Mouse (Mus musculus) bone marrow macrophage, adult 2 months (primary cell): ENCODE data around the gene Bpifc. TPM values are rescaled to one million over a fixed set of nuclear protein-coding genes. Genes with fewer than 3 reads are reported as not detected.
"Not testable (repeated sequence)": the region's sequence is repeated elsewhere in the genome, so short reads cannot be mapped to it uniquely, and the experiment has no call there.

Experiments used
- H3K27ac ChIP-seq: 2 replicates; pipeline ENCODE4 v1.5.1; 2012; ENCODE audit warnings: low read depth, low read length; ENCODE audit not compliant: insufficient read depth
- H3K4me1 ChIP-seq: 2 replicates; pipeline ENCODE4 v1.6.1; 2012; ENCODE audit warnings: low read length; ENCODE audit not compliant: control insufficient read depth, insufficient read depth
- H3K4me3 ChIP-seq: 2 replicates; pipeline ENCODE4 v1.5.1; 2012; ENCODE audit warnings: mild to moderate bottlenecking, low read length, moderate library complexity; ENCODE audit not compliant: insufficient read depth
- CTCF ChIP-seq: IDR thresholded peaks from 2 replicates; pipeline ENCODE4 v1.5.1; 2012; ENCODE audit warnings: low read depth, mild to moderate bottlenecking, low read length, moderate library complexity
- POLR2A ChIP-seq: IDR thresholded peaks from 2 replicates; pipeline ENCODE4 v1.6.1; 2012; ENCODE audit warnings: mild to moderate bottlenecking, low read depth, low read length, borderline replicate concordance
- polyA plus RNA-seq: library from polyadenylated mRNA; stranded (reverse); fragments of >200 nt; gene quantifications from 2 replicates; pipeline ENCODE4 v1.2.4, GENCODE M21; 2012; ENCODE audit not compliant: missing spikeins, insufficient read depth, insufficient read length

The Bpifc gene
- polyA plus RNA-seq, 1 experiment = not detected

DNA sequence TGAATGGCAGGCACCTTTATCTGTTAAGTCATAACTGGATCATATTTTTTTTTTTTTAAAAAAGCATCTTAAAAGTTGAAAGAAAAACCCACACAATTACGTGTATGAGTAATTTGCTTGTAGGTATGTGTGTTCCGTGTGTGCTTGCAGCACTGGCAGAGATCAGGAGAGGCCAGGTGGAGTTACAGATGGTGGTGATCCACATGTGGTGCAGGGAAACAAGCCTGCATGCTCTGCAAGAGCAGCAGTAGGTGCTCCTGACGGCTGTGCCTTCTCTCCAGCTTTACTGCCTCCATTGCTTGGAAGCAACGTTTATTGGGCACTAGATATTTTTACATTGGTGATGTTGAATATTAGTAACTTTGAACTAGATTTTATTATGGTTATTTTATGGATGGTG lies 32.0 kb upstream of the Bpifc start:
- Histone ChIP-seq H3K27ac (no peak overlapping the region), H3K4me3 (no peak overlapping the region), H3K4me1 (no peaks in the 10 kb centered on the region)
- TF ChIP-seq POLR2A (no peak), CTCF (no peak)

DNA sequence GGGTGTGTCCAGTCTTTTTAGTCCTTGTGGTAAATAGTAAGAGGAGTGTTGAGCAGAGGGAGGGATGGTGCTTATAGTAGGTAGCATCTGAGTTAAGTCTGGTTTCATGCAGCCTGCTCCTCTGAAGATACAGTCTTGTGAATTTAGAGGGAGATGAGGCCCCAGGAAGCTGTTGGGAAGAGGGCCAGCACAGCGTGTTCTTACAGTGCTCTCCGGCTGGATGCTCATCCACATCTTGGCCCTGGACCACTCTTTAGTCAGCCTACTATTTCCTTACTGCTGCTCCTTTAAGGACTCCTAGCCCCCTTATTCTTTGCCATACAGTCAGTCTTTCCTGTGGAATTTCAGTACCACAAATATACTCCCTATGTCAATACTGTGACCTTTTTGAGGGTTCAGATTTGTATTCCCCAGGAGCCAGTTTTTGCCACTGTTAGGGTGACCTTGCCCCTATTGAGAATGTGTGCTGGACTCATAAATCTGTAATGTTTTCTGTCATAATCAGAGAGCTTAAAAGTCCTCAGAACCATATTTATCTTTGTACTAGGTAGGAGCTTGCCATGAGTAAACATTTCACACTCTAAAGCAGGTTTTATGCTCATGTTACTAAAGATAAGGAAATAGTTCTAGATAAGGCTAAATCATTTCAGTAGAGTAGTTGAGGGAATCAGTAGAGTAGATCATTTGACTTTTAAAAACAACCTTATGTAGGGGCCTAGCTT lies 22.5 kb upstream of the Bpifc start:
- H3K4me1 ChIP-seq = no peaks in the 10 kb centered on the region
- H3K27ac ChIP-seq = no peak overlapping the region
- no peak for TF ChIP-seq POLR2A
- no peak for TF ChIP-seq CTCF
- H3K4me3 ChIP-seq = no peak overlapping the region

DNA sequence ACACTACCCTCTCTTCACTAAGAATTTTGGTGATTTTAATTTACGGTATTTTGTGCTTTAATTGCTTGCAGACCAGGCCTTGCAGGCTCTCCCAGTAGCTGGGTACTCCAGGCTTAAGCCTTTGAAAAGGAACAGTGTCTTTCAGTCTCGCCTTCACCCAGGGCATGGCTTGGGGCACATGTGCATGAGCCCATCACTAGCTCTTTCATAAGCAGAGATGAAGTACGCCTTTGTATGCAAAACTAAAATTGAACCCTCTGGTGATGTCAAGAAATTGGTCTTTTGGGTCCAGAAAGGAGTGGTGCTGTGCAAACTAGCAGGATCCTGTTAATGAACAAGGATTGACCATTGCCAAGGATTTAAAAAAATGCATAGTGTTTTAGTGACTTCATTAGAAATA lies 20.8 kb upstream of the Bpifc start:
- Histone ChIP-seq H3K4me3 (no peak overlapping the region), H3K27ac (no peak overlapping the region), H3K4me1 (no peaks in the 10 kb centered on the region)
- TF ChIP-seq CTCF (no peak), POLR2A (no peak)

DNA sequence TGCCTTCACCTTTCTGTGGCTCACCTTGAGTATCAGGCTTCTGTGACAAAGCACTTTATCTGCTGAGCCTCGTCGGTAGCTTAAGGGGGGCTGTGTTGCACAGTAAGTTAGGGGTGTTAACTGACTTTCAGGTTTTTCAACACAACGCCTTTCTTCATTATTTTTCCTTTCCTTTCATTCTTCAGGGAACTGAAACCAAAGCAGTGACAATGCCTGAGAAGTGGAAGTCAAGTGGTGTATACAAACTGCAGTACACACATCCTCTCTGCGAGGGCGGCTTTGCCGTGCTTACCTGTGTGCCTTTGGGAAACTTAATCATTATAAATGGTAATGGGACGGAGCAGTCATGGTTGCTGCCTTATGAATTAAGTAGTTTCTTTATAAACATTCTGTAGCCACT lies 19.0 kb upstream of the Bpifc start:
- no peak overlapping the region for H3K27ac ChIP-seq
- TF ChIP-seq POLR2A (no peak), CTCF (no peak)
- H3K4me1 ChIP-seq = no peaks in the 10 kb centered on the region
- no peak overlapping the region for H3K4me3 ChIP-seq

DNA sequence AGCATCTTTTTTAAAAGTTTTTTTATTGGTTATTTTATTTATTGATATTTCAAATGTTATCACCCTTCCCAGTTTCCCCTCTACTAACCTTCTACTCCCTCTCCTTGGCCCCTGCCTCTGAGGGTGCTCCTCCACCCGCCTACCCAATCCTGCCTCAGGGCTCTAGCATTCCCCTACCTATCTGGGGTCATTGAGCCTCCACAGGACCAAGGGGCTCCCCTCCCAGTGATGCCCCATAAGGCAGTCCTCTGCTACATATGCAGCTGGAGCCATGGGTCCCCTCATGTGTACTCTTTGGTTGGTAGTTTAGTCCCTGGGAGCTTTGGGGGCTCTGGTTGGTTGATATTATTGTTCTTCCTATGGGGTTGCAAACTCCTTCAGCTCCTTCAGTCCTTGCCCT lies 15.1 kb upstream of the Bpifc start:
- H3K4me1 ChIP-seq, H3K27ac ChIP-seq, H3K4me3 ChIP-seq: not testable (repeated sequence)

DNA sequence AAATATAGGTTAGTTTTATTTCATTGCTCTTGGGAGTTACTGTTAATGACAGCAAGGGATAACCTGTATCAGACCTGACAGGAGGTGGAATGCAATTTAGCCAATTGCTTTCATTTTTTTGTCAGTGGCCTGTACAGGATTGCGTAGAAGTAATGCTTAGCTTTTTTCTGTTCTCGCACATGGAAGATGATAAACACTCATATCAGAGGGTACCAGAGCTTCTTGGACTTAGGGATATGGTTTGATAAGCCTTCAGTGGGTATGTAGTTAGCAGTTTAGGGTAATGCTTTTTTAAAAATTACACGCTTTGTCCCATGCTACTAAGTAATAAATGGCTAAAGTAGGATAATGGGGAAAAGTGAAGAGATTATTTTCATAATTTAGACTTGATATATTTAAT lies 14.7 kb upstream of the Bpifc start:
- no peak overlapping the region for H3K4me3 ChIP-seq
- no peak for TF ChIP-seq CTCF
- no peak for TF ChIP-seq POLR2A
- no peak overlapping the region for H3K27ac ChIP-seq
- peaks cover 3% of the 10 kb centered on the region; the same call in 1 of the 2 replicates for H3K4me1 ChIP-seq

DNA sequence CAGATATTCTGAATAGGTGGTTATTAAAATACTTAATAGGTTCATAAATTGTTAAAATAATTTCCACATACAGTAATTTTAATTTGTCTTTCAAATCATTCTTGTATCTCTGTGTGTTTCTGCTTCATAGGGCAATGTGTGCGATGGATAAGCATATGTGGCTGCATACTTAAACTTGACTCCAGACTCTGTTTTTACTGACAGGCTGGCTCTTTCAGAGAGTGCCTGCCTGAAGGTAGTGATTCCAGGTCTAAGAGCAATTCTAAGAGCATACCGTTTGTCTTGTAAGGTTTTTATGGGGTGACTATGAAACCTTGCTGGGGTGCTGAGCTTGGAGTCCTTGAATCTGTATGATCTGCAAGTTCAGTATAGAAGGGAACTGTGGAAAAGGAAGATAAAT lies 14.2 kb upstream of the Bpifc start:
- peaks cover 3% of the 10 kb centered on the region; the same call in 1 of the 2 replicates for H3K4me1 ChIP-seq
- H3K27ac ChIP-seq = no peak overlapping the region
- TF ChIP-seq CTCF (no peak), POLR2A (no peak)
- H3K4me3 ChIP-seq = no peak overlapping the region

DNA sequence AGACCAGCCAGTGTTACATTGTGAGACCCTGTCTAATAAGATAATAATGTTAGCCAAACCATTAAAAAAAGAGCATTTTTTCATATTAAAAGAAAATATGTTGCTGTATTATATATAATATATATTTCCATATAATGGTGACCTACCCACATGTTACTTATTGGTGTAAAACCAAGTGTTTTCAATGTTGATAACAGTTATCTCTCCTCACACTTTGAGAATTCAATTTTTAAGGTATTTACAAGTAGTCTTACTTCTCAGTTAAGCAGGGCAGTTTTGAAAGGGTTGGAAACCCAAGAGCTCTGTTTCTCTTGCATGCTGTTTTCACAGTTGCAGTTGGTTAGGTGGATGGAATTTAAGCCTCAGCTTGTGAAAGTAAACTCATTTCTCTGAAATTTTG lies 11.5 kb upstream of the Bpifc start:
- no peak overlapping the region for H3K4me3 ChIP-seq
- no peak for TF ChIP-seq CTCF
- TF ChIP-seq POLR2A = no peak
- H3K4me1 ChIP-seq = peaks cover 3% of the 10 kb centered on the region; the same call in 1 of the 2 replicates
- no peak overlapping the region for H3K27ac ChIP-seq

DNA sequence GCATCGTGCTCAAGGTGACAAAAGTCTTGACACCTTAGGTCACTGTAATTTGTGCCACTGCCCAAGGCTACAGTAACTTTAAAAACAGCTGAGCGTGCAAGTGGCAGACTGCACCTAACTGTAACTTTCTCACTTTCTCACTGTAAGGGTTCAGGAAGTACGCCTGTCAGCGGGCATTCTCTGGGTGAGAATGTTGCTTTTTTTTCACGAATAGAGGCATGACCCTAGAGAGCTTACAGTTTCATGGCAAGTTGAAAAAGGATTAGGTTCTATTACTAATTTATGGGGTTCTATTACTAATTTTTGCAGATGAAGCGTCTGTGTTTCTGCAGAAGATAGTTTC lies 10.8 kb upstream of the Bpifc start:
- Histone ChIP-seq H3K4me1 (peaks cover 3% of the 10 kb centered on the region; the same call in 1 of the 2 replicates), H3K4me3 (peak overlapping the region; percentile 76), H3K27ac (peak overlapping the region; percentile 57)
- TF ChIP-seq POLR2A (no peak), CTCF (no peak)

DNA sequence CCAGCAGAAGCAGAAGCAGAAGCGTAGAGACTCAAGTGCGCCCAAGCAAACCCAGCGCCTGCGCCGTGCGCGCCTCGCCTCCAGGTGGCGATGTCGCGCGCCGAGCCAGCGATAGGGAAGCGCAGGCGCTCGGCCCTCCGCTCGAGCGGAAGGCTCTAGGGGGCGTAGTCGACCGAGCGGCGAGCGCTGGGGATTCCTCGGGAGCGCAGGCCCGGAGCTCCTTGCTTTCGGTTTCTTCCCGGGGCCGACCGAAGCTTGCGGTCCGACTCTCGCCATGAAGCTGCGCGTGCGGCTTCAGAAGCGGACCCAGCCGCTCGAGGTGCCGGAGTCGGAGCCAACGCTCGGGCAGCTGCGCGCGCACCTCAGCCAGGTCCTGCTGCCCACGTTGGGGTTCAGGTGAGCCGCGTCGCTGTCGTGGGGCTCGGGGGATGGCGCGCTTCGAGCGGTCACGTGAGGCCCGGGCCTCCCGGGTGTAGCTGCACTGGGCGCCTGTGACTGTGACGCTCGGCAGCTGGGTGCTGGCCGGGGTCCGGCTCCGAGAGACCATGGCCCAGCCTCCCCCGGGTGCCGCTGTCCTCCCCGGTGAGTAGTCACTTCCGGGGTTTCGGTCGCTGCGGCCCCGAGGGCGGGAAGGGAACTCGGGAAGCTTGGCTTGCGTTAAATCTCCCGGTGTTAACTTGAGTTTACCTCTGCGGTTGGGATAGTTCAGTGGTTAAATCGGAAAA lies 10.2 kb upstream of the Bpifc start, which contains the start of gene Fbxo7:
Gene Fbxo7 (plus strand): TSS at position 224 of the 725 bp plus-strand sequence.
- Histone ChIP-seq H3K27ac (peak within 1 kb of the TSS; percentile 57), H3K4me1 (peaks cover 3% of the 10 kb centered on the region; the same call in 1 of the 2 replicates), H3K4me3 (peak within 1 kb of the TSS; percentile 76)
- TF ChIP-seq CTCF (peak; percentile 57; the same call in 1 of the 2 replicates), POLR2A (no peak)

DNA sequence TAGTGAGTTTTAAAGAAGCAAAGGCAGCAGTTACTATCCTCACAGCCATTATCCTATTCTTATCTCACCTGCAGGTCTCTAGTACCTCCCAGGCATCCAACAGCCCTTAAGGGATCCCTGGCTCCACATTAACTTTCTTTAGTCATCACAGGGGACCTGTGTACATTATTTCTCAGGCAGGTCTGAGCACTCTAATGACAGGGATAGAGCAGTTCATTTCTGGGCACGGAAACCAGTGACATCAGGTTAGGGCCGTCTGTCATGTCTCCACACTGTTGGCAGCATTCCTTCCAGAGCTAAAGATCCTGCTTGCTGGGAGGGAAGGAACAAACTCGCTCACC lies 9.7 kb upstream of the Bpifc start:
- H3K27ac ChIP-seq = no peak overlapping the region
- TF ChIP-seq POLR2A = no peak
- no peak for TF ChIP-seq CTCF
- H3K4me3 ChIP-seq = peak overlapping the region; percentile 27; the same call in 1 of the 2 replicates
- peaks cover 3% of the 10 kb centered on the region; the same call in 1 of the 2 replicates for H3K4me1 ChIP-seq
